Mouse (Mus musculus) myocyte (in vitro differentiated cells): ENCODE measurements around the gene Gnao1. TPM values are rescaled to one million over a fixed set of nuclear protein-coding genes. Genes with fewer than 3 reads are reported as not detected.

Experiments
- H3K27me3 ChIP-seq: one replicate; pipeline ENCODE4 v1.6.1; 2011; ENCODE audit not compliant: control insufficient read depth, insufficient read depth, insufficient read length
- H3K36me3 ChIP-seq: one replicate; pipeline ENCODE4 v1.6.1; 2011; ENCODE audit not compliant: control insufficient read depth, insufficient read depth
- H3K4me2 ChIP-seq: one replicate; pipeline ENCODE4 v1.6.1; 2011; ENCODE audit warnings: low read depth, control low read depth
- H3K4me3 ChIP-seq: one replicate; pipeline ENCODE4 v1.5.1; 2011; ENCODE audit warnings: mild to moderate bottlenecking, control low read depth, moderate library complexity
- H3K79me2 ChIP-seq: one replicate; pipeline ENCODE4 v1.6.1; 2011; ENCODE audit not compliant: control insufficient read depth, insufficient read depth
- H3ac ChIP-seq: one replicate; pipeline ENCODE4 v1.6.1; 2011; ENCODE audit not compliant: control insufficient read depth, insufficient read length
- CEBPB ChIP-seq: IDR thresholded peaks from 2 replicates; pipeline ENCODE4 v1.6.1; 2011; ENCODE audit warnings: mild to moderate bottlenecking, moderate library complexity; ENCODE audit not compliant: poor library complexity, insufficient read depth, severe bottlenecking
- E2F4 ChIP-seq: IDR thresholded peaks from one replicate; pipeline ENCODE4 v1.6.1; 2011; ENCODE audit warnings: mild to moderate bottlenecking, control low read depth, moderate library complexity; ENCODE audit not compliant: insufficient read depth
- MAX ChIP-seq: IDR thresholded peaks from one replicate; pipeline ENCODE4 v1.6.1; 2011; ENCODE audit warnings: low read depth, mild to moderate bottlenecking, control low read depth
- MYOD1 ChIP-seq, 3 experiments: IDR thresholded peaks; one replicate each; pipeline ENCODE4 v1.6.1; 2011; ENCODE audit warnings: control low read depth in 2 of 3, low read depth in 2 of 3, mild to moderate bottlenecking in 2 of 3, moderate library complexity in 1 of 3; ENCODE audit not compliant: insufficient read length in 2 of 3, control insufficient read depth in 1 of 3
- MYOG ChIP-seq, 3 experiments: IDR thresholded peaks; one replicate each; pipeline ENCODE4 v1.6.1; 2011; ENCODE audit warnings: control low read depth in 2 of 3, low read depth in 2 of 3, mild to moderate bottlenecking in 2 of 3; ENCODE audit not compliant: insufficient read length in 2 of 3, control insufficient read depth in 1 of 3, insufficient read depth in 1 of 3
- POLR2A ChIP-seq: IDR thresholded peaks from one replicate; pipeline ENCODE4 v1.6.1; 2011; ENCODE audit warnings: low read depth, mild to moderate bottlenecking, control low read depth, moderate library complexity; ENCODE audit not compliant: insufficient read length
- POLR2AphosphoS2 ChIP-seq: IDR thresholded peaks from one replicate; pipeline ENCODE4 v1.6.1; 2011; ENCODE audit warnings: low read depth, control low read depth; ENCODE audit not compliant: insufficient read length
- REST ChIP-seq: IDR thresholded peaks from one replicate; pipeline ENCODE4 v1.6.1; 2011; ENCODE audit warnings: mild to moderate bottlenecking, control low read depth, moderate library complexity; ENCODE audit not compliant: insufficient read depth, insufficient read length
- SRF ChIP-seq: IDR thresholded peaks from one replicate; pipeline ENCODE4 v1.6.1; 2011; ENCODE audit warnings: low read depth; ENCODE audit not compliant: control insufficient read depth, insufficient read length
- TCF12 ChIP-seq: IDR thresholded peaks from one replicate; pipeline ENCODE4 v1.6.1; 2011; ENCODE audit warnings: mild to moderate bottlenecking, control low read depth; ENCODE audit not compliant: poor library complexity, insufficient read depth, severe bottlenecking
- TCF3 ChIP-seq: IDR thresholded peaks from one replicate; pipeline ENCODE4 v1.6.1; 2011; ENCODE audit warnings: low read depth, control low read depth; ENCODE audit not compliant: insufficient read length
- USF1 ChIP-seq: IDR thresholded peaks from one replicate; pipeline ENCODE4 v1.6.1; 2011; ENCODE audit warnings: low read depth, mild to moderate bottlenecking, control low read depth, moderate library complexity
- polyA plus RNA-seq: library from polyadenylated mRNA; unstranded; fragments of >200 nt; fragmentation: generic; extraction: Trizol; gene quantifications from one replicate; pipeline ENCODE4 v1.2.1, GENCODE M21; 2012; ENCODE audit warnings: missing spikeins

The Gnao1 gene
- polyA plus RNA-seq, 1 experiment: 31.8 TPM

- Histone ChIP-seq H3ac (no peak overlapping the region), H3K36me3 (no peaks in the 10 kb centered on the region), H3K79me2 (no peaks in the 10 kb centered on the region), H3K27me3 (no peaks in the 10 kb centered on the region), H3K4me2 (no peak overlapping the region), H3K4me3 (no peak overlapping the region)
- no peak for TF ChIP-seq SRF
- no peak for TF ChIP-seq POLR2AphosphoS2
- TF ChIP-seq CEBPB: no peak
- no peak for TF ChIP-seq MAX
- TF ChIP-seq USF1: no peak
- TF ChIP-seq POLR2A: no peak
- no peak for TF ChIP-seq E2F4
- TF ChIP-seq REST: no peak
- TF ChIP-seq MYOD1 (IDR thresholded peaks at IDR 0.05; ENCODE audit: control insufficient read depth in 1 of 3, insufficient read length in 2 of 3, low read depth in 2 of 3): no peak
- TF ChIP-seq TCF12: no peak
- TF ChIP-seq MYOG (IDR thresholded peaks at IDR 0.05; ENCODE audit: control insufficient read depth in 1 of 3, insufficient read depth in 1 of 3, insufficient read length in 2 of 3, low read depth in 2 of 3): no peak
- no peak for TF ChIP-seq TCF3
Observed at GRCm38 (mm10) chr8:93950133-93950532, 140.4 kb downstream of the Gnao1 start.

GRCm38 (mm10) chr8:93952511-93952910 is 142.7 kb downstream of the Gnao1 start:
- Histone ChIP-seq H3K36me3 (no peaks in the 10 kb centered on the region), H3K4me3 (no peak overlapping the region), H3ac (no peak overlapping the region), H3K27me3 (no peaks in the 10 kb centered on the region), H3K4me2 (no peak overlapping the region), H3K79me2 (no peaks in the 10 kb centered on the region)
- no peak for TF ChIP-seq E2F4
- no peak for TF ChIP-seq USF1
- no peak for TF ChIP-seq TCF3
- no peak for TF ChIP-seq POLR2AphosphoS2
- TF ChIP-seq REST: no peak
- TF ChIP-seq SRF: no peak
- TF ChIP-seq MAX: no peak
- no peak for TF ChIP-seq POLR2A
- TF ChIP-seq CEBPB: no peak
- TF ChIP-seq MYOG (IDR thresholded peaks at IDR 0.05; ENCODE audit: control insufficient read depth in 1 of 3, insufficient read depth in 1 of 3, insufficient read length in 2 of 3, low read depth in 2 of 3): no peak
- TF ChIP-seq TCF12: no peak

- no peak overlapping the region for H3K4me2 ChIP-seq
- no peak overlapping the region for H3ac ChIP-seq
- no peak overlapping the region for H3K4me3 ChIP-seq
- no peak for TF ChIP-seq POLR2AphosphoS2
- TF ChIP-seq TCF3: no peak
- no peak for TF ChIP-seq SRF
- no peak for TF ChIP-seq TCF12
- TF ChIP-seq E2F4: no peak
- no peak for TF ChIP-seq REST
- no peak for TF ChIP-seq MAX
- TF ChIP-seq MYOD1 (IDR thresholded peaks at IDR 0.05; ENCODE audit: control insufficient read depth in 1 of 3, insufficient read length in 2 of 3, low read depth in 2 of 3): no peak
- TF ChIP-seq POLR2A: no peak
- TF ChIP-seq USF1: no peak
- TF ChIP-seq CEBPB: no peak
- TF ChIP-seq MYOG (IDR thresholded peaks at IDR 0.05; ENCODE audit: control insufficient read depth in 1 of 3, insufficient read depth in 1 of 3, insufficient read length in 2 of 3, low read depth in 2 of 3): no peak
- no peaks in the 10 kb centered on the region for H3K36me3 ChIP-seq
- no peaks in the 10 kb centered on the region for H3K27me3 ChIP-seq
- H3K79me2 ChIP-seq: no peaks in the 10 kb centered on the region
Observed at GRCm38 (mm10) chr8:93958402-93958801, 148.6 kb downstream of the Gnao1 start.

- TF ChIP-seq TCF12: no peak
- no peak for TF ChIP-seq MYOG (IDR thresholded peaks at IDR 0.05; ENCODE audit: control insufficient read depth in 1 of 3, insufficient read depth in 1 of 3, insufficient read length in 2 of 3, low read depth in 2 of 3)
- no peak for TF ChIP-seq MAX
- Histone ChIP-seq H3K4me2 (no peak overlapping the region), H3ac (no peak overlapping the region), H3K79me2 (no peaks in the 10 kb centered on the region), H3K4me3 (no peak overlapping the region), H3K36me3 (no peaks in the 10 kb centered on the region), H3K27me3 (no peaks in the 10 kb centered on the region)
Observed at GRCm38 (mm10) chr8:93960909-93961308, 151.1 kb downstream of the Gnao1 start.

- Histone ChIP-seq H3K27me3 (no peaks in the 10 kb centered on the region), H3K79me2 (no peaks in the 10 kb centered on the region), H3K4me2 (no peak overlapping the region), H3K36me3 (peaks cover 10% of the 10 kb centered on the region), H3ac (no peak overlapping the region), H3K4me3 (no peak overlapping the region)
- TF ChIP-seq MYOG (IDR thresholded peaks at IDR 0.05; ENCODE audit: control insufficient read depth in 1 of 3, insufficient read depth in 1 of 3, insufficient read length in 2 of 3, low read depth in 2 of 3) (no peak), POLR2AphosphoS2 (peak; percentile 73), POLR2A (no peak), TCF3 (no peak)
Observed at GRCm38 (mm10) chr8:93968293-93968692, 158.5 kb downstream of the Gnao1 start.
